Mouse (Mus musculus) limb, embryonic 14.5 days (tissue): ENCODE measurements around the gene Arf3. TPM values are rescaled to one million over a fixed set of nuclear protein-coding genes. Genes with fewer than 3 reads are reported as not detected.

Experiments used
- ATAC-seq: fragments of 200-750 bp; cut with Nextera tagmentation; 2 replicates; pipeline ENCODE4 v1.8.0; 2017; ENCODE audit warnings: low read depth, moderate number of reproducible peaks, moderate TSS enrichment; ENCODE audit not compliant: low FRiP score
- DNase-seq: peaks from one replicate; pipeline ENCODE4 v3.0.0-alpha.2; 2015; ENCODE audit warnings: low spot score
- H3K27ac ChIP-seq: fragments of 300-500 bp; sonication (generic); replicated peaks from 2 replicates; pipeline ENCODE4 v1.5.1; 2014; ENCODE audit warnings: low read depth, mild to moderate bottlenecking, low read length, moderate library complexity, mixed read lengths
- H3K27me3 ChIP-seq: fragments of 300-500 bp; sonication (generic); 2 replicates; pipeline ENCODE4 v1.6.1; 2014; ENCODE audit warnings: low read length, mixed read lengths; ENCODE audit not compliant: control insufficient read depth, insufficient read depth
- H3K36me3 ChIP-seq: fragments of 300-500 bp; sonication (generic); 2 replicates; pipeline ENCODE4 v1.6.1; 2014; ENCODE audit warnings: mild to moderate bottlenecking, low read length, moderate library complexity, mixed read lengths; ENCODE audit not compliant: control insufficient read depth, insufficient read depth
- H3K4me1 ChIP-seq: fragments of 300-500 bp; sonication (generic); 2 replicates; pipeline ENCODE4 v1.6.1; 2014; ENCODE audit warnings: antibody characterized with exemption, low read length, mixed read lengths; ENCODE audit not compliant: control insufficient read depth, insufficient read depth
- H3K4me2 ChIP-seq: fragments of 300-500 bp; sonication (generic); replicated peaks from 2 replicates; pipeline ENCODE4 v1.6.1; 2014; ENCODE audit warnings: low read depth, mild to moderate bottlenecking, low read length, moderate library complexity; ENCODE audit not compliant: severe bottlenecking
- H3K4me3 ChIP-seq: fragments of 300-500 bp; sonication (generic); replicated peaks from 2 replicates; pipeline ENCODE4 v1.5.1; 2014; ENCODE audit warnings: low read length
- H3K9ac ChIP-seq: fragments of 300-500 bp; sonication (generic); 2 replicates; pipeline ENCODE4 v1.6.1; 2014; ENCODE audit warnings: mild to moderate bottlenecking, low read depth, low read length, moderate library complexity; ENCODE audit not compliant: severe bottlenecking
- H3K9me3 ChIP-seq: fragments of 300-500 bp; sonication (generic); 2 replicates; pipeline ENCODE4 v1.6.1; 2016; ENCODE audit warnings: low read length; ENCODE audit not compliant: control insufficient read depth
- POLR2A ChIP-seq: fragments of 200-500 bp; IDR thresholded peaks from 2 replicates; pipeline ENCODE4 v1.8.0; 2012; ENCODE audit warnings: inconsistent platforms, mild to moderate bottlenecking, moderate library complexity, borderline replicate concordance; ENCODE audit not compliant: insufficient read depth, insufficient read length; ENCODE audit errors: extremely low read depth
- WGBS: fragments of 180-500 bp; shearing (Covaris S2); extraction: QIAGEN DNeasy Blood & Tissue Kit; methylation state at CpG from one replicate; pipeline ENCODE4 v1.1.7; 2014; 5-methylcytosine and 5-hydroxymethylcytosine counted together
- polyA plus RNA-seq, 2 experiments: library from polyadenylated mRNA; depleted of rRNA in 1 of 2; stranded (reverse) in 1 of 2; unstranded in 1 of 2; fragments of >200 nt; fragmentation: Nextera tagmentation in 1 of 2; extraction: Ambion mirVana in 1 of 2; gene quantifications; 2 replicates each; pipeline versions ENCODE4 v1.2.1 to v1.2.3; 2012 to 2014

Arf3 gene
- polyA plus RNA-seq, 2 experiments: 37.4 to 75.0 TPM

DNA sequence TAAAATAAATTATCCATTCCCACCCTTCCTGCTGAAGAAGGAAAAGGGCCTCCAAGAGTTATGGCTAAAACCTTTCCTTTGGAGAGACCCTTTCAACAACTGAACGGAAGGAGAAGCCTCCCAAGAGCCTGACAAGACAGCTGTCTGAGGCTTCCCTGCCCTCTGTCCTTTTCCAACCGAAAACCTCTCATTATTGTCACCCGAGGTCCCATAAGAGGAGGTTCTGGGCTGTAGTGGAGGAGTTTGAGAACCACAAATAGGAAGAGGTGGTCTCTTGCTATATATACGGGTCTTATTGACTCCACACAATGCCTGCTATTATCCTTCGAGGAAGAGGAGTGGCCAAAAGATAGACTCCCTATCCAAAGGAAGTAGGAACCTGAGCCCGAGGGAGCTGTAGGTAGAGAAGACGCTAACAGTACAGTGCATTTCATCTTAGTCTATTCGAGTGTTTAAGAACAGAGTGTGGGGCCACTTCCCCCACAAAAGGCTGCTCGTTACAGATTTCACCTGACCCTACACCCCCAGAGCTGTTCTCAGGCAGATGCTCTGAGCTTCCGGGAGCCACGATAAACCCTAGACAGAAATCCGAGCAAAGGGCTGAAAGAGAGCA lies 8.9 kb upstream of the Arf3 start:
- no peak for TF ChIP-seq POLR2A
- no peak for ATAC-seq
- peaks cover 13% of the 10 kb centered on the region for H3K4me1 ChIP-seq
- H3K27me3 ChIP-seq: peaks cover 63% of the 10 kb centered on the region
- H3K9ac ChIP-seq: peak overlapping the region; percentile 0; the same call in 1 of the 2 replicates
- no peak overlapping the region for H3K27ac ChIP-seq
- peak overlapping the region; percentile 23 for H3K4me3 ChIP-seq
- WGBS: 13% methylated on average over 12 of the region's 12 CpGs
- H3K36me3 ChIP-seq: no peaks in the 10 kb centered on the region
- DNase-seq: no peak
- peak overlapping the region; percentile 42; the same call in 1 of the 2 replicates for H3K4me2 ChIP-seq
- no peaks in the 10 kb centered on the region for H3K9me3 ChIP-seq

GRCm38 (mm10) chr15:98768259-98768658 lies 5.2 kb upstream of the Arf3 start:
- TF ChIP-seq POLR2A: no peak
- Histone ChIP-seq H3K27ac (no peak overlapping the region), H3K4me1 (peaks cover 8% of the 10 kb centered on the region; the same call in 1 of the 2 replicates), H3K9ac (no peak overlapping the region), H3K4me3 (no peak overlapping the region), H3K9me3 (no peaks in the 10 kb centered on the region), H3K36me3 (no peaks in the 10 kb centered on the region), H3K4me2 (no peak overlapping the region), H3K27me3 (peaks cover 26% of the 10 kb centered on the region)
- ATAC-seq (peak; percentile 43; the same call in 1 of the 2 replicates), DNase-seq (no peak)
- 16% methylated on average over 5 of the region's 5 CpGs for WGBS

DNA sequence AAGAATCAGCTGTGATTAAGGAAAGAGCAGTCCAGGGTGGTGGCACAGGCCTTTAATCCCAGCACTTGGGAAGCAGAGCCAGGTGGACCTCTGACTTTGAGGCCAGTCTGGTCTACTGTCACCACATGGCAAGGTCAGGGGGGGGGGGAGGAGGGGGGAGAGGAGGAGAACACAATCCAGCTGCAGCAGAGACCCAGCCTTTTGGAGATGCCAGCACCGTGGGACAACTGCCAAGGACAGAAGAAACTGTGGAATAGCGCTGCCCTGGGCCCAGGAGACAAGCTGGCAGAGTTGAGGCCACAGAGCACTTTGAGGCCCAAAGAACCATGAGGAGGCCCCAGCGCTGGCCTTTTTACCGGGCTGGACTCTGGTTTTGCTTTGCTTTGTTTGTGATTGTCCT lies 2.9 kb upstream of the Arf3 start:
- TF ChIP-seq POLR2A: no peak
- 65% methylated on average over 4 of the region's 4 CpGs for WGBS
- no peak overlapping the region for H3K4me2 ChIP-seq
- ATAC-seq (no peak), DNase-seq (no peak)
- H3K27me3 ChIP-seq: peaks cover 3% of the 10 kb centered on the region
- H3K9me3 ChIP-seq: no peaks in the 10 kb centered on the region
- no peak overlapping the region for H3K9ac ChIP-seq
- H3K36me3 ChIP-seq: no peaks in the 10 kb centered on the region
- H3K4me3 ChIP-seq: no peak overlapping the region
- H3K4me1 ChIP-seq: peaks cover 10% of the 10 kb centered on the region
- H3K27ac ChIP-seq: no peak overlapping the region

DNA sequence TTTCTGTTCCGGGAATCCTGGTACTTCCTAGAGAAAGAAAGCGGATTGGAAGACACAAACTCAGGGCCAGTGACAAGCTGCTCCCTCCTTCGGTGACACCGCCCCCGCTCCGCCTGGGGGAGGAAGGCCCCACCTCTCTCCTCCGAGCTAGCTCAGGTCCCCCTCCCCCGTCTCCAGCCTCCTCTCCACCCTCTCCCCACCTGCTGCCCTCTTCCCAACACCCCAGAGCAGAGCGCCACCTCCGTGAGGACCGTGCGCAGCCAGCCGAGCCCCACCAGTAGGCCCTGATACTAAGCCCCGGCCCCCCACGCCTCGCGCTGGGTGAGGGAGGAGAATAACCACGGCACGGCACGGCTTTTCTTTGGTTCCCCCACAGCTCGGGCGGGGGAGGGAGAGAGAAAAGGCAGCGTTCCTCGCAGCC lies 803 bp downstream of the Arf3 start:
- no peak for TF ChIP-seq POLR2A
- peak overlapping the region; percentile 84 for H3K9ac ChIP-seq
- WGBS: 3% methylated on average over 22 of the region's 24 CpGs
- H3K4me1 ChIP-seq: peaks cover 10% of the 10 kb centered on the region
- H3K4me3 ChIP-seq: peak overlapping the region; percentile 95
- H3K4me2 ChIP-seq: peak overlapping the region; percentile 79
- peaks cover 18% of the 10 kb centered on the region; the same call in 1 of the 2 replicates for H3K36me3 ChIP-seq
- DNase-seq (peak; percentile 79), ATAC-seq (peak; percentile 73)
- H3K27ac ChIP-seq: peak overlapping the region; percentile 77
- no peaks in the 10 kb centered on the region for H3K9me3 ChIP-seq
- H3K27me3 ChIP-seq: no peaks in the 10 kb centered on the region

GRCm38 (mm10) chr15:98754125-98754524 lies 8.9 kb downstream of the Arf3 start:
- TF ChIP-seq POLR2A: no peak
- no peak for ATAC-seq
- WGBS: 88% methylated on average over 2 of the region's 2 CpGs

More at GRCm38 (mm10) chr15:98754125-98754524, 8.9 kb downstream of the Arf3 start:
- Histone ChIP-seq H3K27ac (no peak overlapping the region), H3K4me1 (no peaks in the 10 kb centered on the region), H3K4me3 (no peak overlapping the region), H3K9me3 (no peaks in the 10 kb centered on the region), H3K4me2 (no peak overlapping the region), H3K9ac (no peak overlapping the region), H3K36me3 (peaks cover 13% of the 10 kb centered on the region), H3K27me3 (no peaks in the 10 kb centered on the region)
- DNase-seq: no peak
